Mouse (Mus musculus): ENCODE data around the gene Mvb12a. TPM values are rescaled to one million over a fixed set of nuclear protein-coding genes. Genes with fewer than 3 reads are reported as not detected.
A peak's percentile ranks its signal among the peaks of the same experiment; 100 is the strongest.

Gene Mvb12a
- polyA plus RNA-seq, 1 experiment from 2014 or later = 61.7 TPM

GRCm38 (mm10) chr8:71498816-71499690 is 43.7 kb upstream of the Mvb12a start:
- no peak for DNase-seq
- H3K4me1 ChIP-seq (ENCODE audit: insufficient read depth) = peaks cover 4% of the 10 kb centered on the region; the same call in 1 of the 2 replicates
- no peaks in the 10 kb centered on the region for H3K36me3 ChIP-seq (replicated peaks; ENCODE audit: insufficient read depth, low read length)
- H3K9ac ChIP-seq (replicated peaks) = no peak overlapping the region
- TF ChIP-seq EP300 (IDR thresholded peaks at IDR 0.05; ENCODE audit: low read depth) = no peak
- no peak for TF ChIP-seq CTCF (IDR thresholded peaks at IDR 0.05; ENCODE audit: low read depth)
- H3K27me3 ChIP-seq (ENCODE audit: insufficient read depth, low read length) = no peaks in the 10 kb centered on the region
- H3K27ac ChIP-seq (ENCODE audit: low read depth) = peak overlapping the region; percentile 61; the same call in 1 of the 2 replicates
- no peaks in the 10 kb centered on the region for H3K9me3 ChIP-seq (ENCODE audit: low read length)
- peak; percentile 18; the same call in 1 of the 2 replicates for ATAC-seq
- WGBS (ENCODE audit: insufficient replicate concordance) = 38% methylated on average over 16 of the region's 16 CpGs
- H3K4me3 ChIP-seq (ENCODE audit: low read depth, low read length) = no peak overlapping the region
- H3K4me2 ChIP-seq (ENCODE audit: low read depth, low read length) = no peak overlapping the region

- Histone ChIP-seq H3K4me1 (ENCODE audit: insufficient read depth) (no peaks in the 10 kb centered on the region; the same call in 1 of the 2 replicates), H3K9ac (replicated peaks) (no peak overlapping the region), H3K4me3 (ENCODE audit: low read depth, low read length) (no peak overlapping the region), H3K9me3 (ENCODE audit: low read length) (no peaks in the 10 kb centered on the region), H3K36me3 (replicated peaks; ENCODE audit: insufficient read depth, low read length) (no peaks in the 10 kb centered on the region), H3K4me2 (ENCODE audit: low read depth, low read length) (no peak overlapping the region), H3K27ac (ENCODE audit: low read depth) (no peak overlapping the region), H3K27me3 (ENCODE audit: insufficient read depth, low read length) (peaks cover 31% of the 10 kb centered on the region)
- TF ChIP-seq CTCF (IDR thresholded peaks at IDR 0.05; ENCODE audit: low read depth) (no peak), EP300 (IDR thresholded peaks at IDR 0.05; ENCODE audit: low read depth) (no peak)
- ATAC-seq (no peak), DNase-seq (no peak)
- 82% methylated on average over 4 of the region's 4 CpGs for WGBS (ENCODE audit: insufficient replicate concordance)
Measured at GRCm38 (mm10) chr8:71504349-71504748, 38.4 kb upstream of the Mvb12a start.

GRCm38 (mm10) chr8:71505326-71505725 is 37.4 kb upstream of the Mvb12a start:
- H3K9me3 ChIP-seq (ENCODE audit: low read length) = no peaks in the 10 kb centered on the region
- peaks cover 34% of the 10 kb centered on the region for H3K27me3 ChIP-seq (ENCODE audit: insufficient read depth, low read length)
- H3K27ac ChIP-seq (ENCODE audit: low read depth) = no peak overlapping the region
- no peak for ATAC-seq
- 84% methylated on average over 4 of the region's 4 CpGs for WGBS (ENCODE audit: insufficient replicate concordance)
- no peaks in the 10 kb centered on the region; the same call in 1 of the 2 replicates for H3K4me1 ChIP-seq (ENCODE audit: insufficient read depth)
- H3K4me2 ChIP-seq (ENCODE audit: low read depth, low read length) = no peak overlapping the region
- DNase-seq = no peak
- TF ChIP-seq EP300 (IDR thresholded peaks at IDR 0.05; ENCODE audit: low read depth) (no peak), CTCF (IDR thresholded peaks at IDR 0.05; ENCODE audit: low read depth) (no peak)
- H3K9ac ChIP-seq (replicated peaks) = no peak overlapping the region
- no peak overlapping the region for H3K4me3 ChIP-seq (ENCODE audit: low read depth, low read length)
- H3K36me3 ChIP-seq (replicated peaks; ENCODE audit: insufficient read depth, low read length) = no peaks in the 10 kb centered on the region

GRCm38 (mm10) chr8:71505979-71506378 is 36.7 kb upstream of the Mvb12a start:
- Histone ChIP-seq H3K27me3 (ENCODE audit: insufficient read depth, low read length) (peaks cover 34% of the 10 kb centered on the region), H3K9me3 (ENCODE audit: low read length) (no peaks in the 10 kb centered on the region), H3K4me2 (ENCODE audit: low read depth, low read length) (no peak overlapping the region), H3K36me3 (replicated peaks; ENCODE audit: insufficient read depth, low read length) (no peaks in the 10 kb centered on the region), H3K27ac (ENCODE audit: low read depth) (no peak overlapping the region), H3K4me3 (ENCODE audit: low read depth, low read length) (no peak overlapping the region), H3K4me1 (ENCODE audit: insufficient read depth) (no peaks in the 10 kb centered on the region; the same call in 1 of the 2 replicates), H3K9ac (replicated peaks) (no peak overlapping the region)
- DNase-seq (no peak), ATAC-seq (no peak)
- 76% methylated on average over 4 of the region's 4 CpGs for WGBS (ENCODE audit: insufficient replicate concordance)
- TF ChIP-seq EP300 (IDR thresholded peaks at IDR 0.05; ENCODE audit: low read depth) (no peak), CTCF (IDR thresholded peaks at IDR 0.05; ENCODE audit: low read depth) (no peak)

- peak; percentile 61; the same call in 1 of the 2 replicates for ATAC-seq
- Histone ChIP-seq H3K36me3 (replicated peaks; ENCODE audit: insufficient read depth, low read length) (no peaks in the 10 kb centered on the region), H3K9me3 (ENCODE audit: low read length) (no peaks in the 10 kb centered on the region), H3K4me2 (ENCODE audit: low read depth, low read length) (peak overlapping the region; percentile 60), H3K9ac (replicated peaks) (no peak overlapping the region), H3K4me3 (ENCODE audit: low read depth, low read length) (peak overlapping the region; percentile 31), H3K27me3 (ENCODE audit: insufficient read depth, low read length) (peaks cover 34% of the 10 kb centered on the region), H3K4me1 (ENCODE audit: insufficient read depth) (no peaks in the 10 kb centered on the region; the same call in 1 of the 2 replicates), H3K27ac (ENCODE audit: low read depth) (no peak overlapping the region)
- TF ChIP-seq CTCF (IDR thresholded peaks at IDR 0.05; ENCODE audit: low read depth) = no peak
- whole genome bisulfite sequencing (ENCODE audit: insufficient replicate concordance) = 2% methylated on average over 59 of the region's 61 CpGs
- DNase-seq = peak; percentile 72
Measured at GRCm38 (mm10) chr8:71507589-71508104, 35.1 kb upstream of the Mvb12a start.

- Histone ChIP-seq H3K9ac (replicated peaks) (no peak overlapping the region; the same call in 1 of the 2 replicates), H3K27ac (ENCODE audit: low read depth) (no peak overlapping the region), H3K36me3 (replicated peaks; ENCODE audit: insufficient read depth, low read length) (no peaks in the 10 kb centered on the region), H3K4me1 (ENCODE audit: insufficient read depth) (no peaks in the 10 kb centered on the region; the same call in 1 of the 2 replicates), H3K4me3 (ENCODE audit: low read depth, low read length) (no peak overlapping the region), H3K9me3 (ENCODE audit: low read length) (no peaks in the 10 kb centered on the region), H3K4me2 (ENCODE audit: low read depth, low read length) (no peak overlapping the region), H3K27me3 (ENCODE audit: insufficient read depth, low read length) (peaks cover 34% of the 10 kb centered on the region)
- ATAC-seq (no peak), DNase-seq (no peak)
- 75% methylated on average over 2 of the region's 2 CpGs for WGBS (ENCODE audit: insufficient replicate concordance)
- no peak for TF ChIP-seq CTCF (IDR thresholded peaks at IDR 0.05; ENCODE audit: low read depth)
- TF ChIP-seq EP300 (IDR thresholded peaks at IDR 0.05; ENCODE audit: low read depth) = no peak
Measured at GRCm38 (mm10) chr8:71509316-71509715, 33.4 kb upstream of the Mvb12a start.

All from liver, postnatal 0 days (tissue).